12 mouse cellular contexts compared by ENCODE assay signal in genomic region chr4:155849391-155849790, GRCm38 (mm10). TPM values are rescaled to one million over a fixed set of nuclear protein-coding genes. Genes with fewer than 3 reads are reported as not detected.
DNase-seq lines count a peak whose midpoint lies in the region; ATAC-seq and TF ChIP-seq lines count a peak whose summit lies in the region.
"Had no signal": no experiment of that assay in that cellular context is flagged by ENCODE, and none has a peak within 500 bp of the region (broad histone marks: within the 10 kb centered on the region; RNA-seq: fewer than 3 reads in every experiment).

No protein-coding gene starts in this region.

- 0 out of 2 replicates have a peak overlapping the region, but pooled peaks have one; percentile 87 for H3K9ac ChIP-seq in limb, embryonic 13.5 days
- no peak overlapping the region for H3K9ac ChIP-seq in hindbrain, postnatal 0 days (replicated peaks; ENCODE audit: low read length)
- no peak overlapping the region for H3K9ac ChIP-seq in midbrain, postnatal 0 days (replicated peaks; ENCODE audit: low read length, poor library complexity, severe bottlenecking)

- TF ChIP-seq CTCF in hindbrain, postnatal 0 days (IDR thresholded peaks at IDR 0.05; ENCODE audit: low read depth), result no peak
- no peak for TF ChIP-seq CTCF in midbrain, postnatal 0 days (IDR thresholded peaks at IDR 0.05)

- H3K4me1 ChIP-seq in erythroblast, embryonic 14.5 days (ENCODE audit: control insufficient read depth), result peaks cover 59% of the 10 kb centered on the region
- peaks cover 30% of the 10 kb centered on the region for H3K4me1 ChIP-seq in limb, embryonic 13.5 days
- peaks cover 24% of the 10 kb centered on the region for H3K4me1 ChIP-seq in limb, embryonic 10.5 days
- peaks cover 35% of the 10 kb centered on the region for H3K4me1 ChIP-seq in hindbrain, postnatal 0 days (ENCODE audit: insufficient read depth, low read length)
- H3K4me1 ChIP-seq in midbrain, postnatal 0 days (ENCODE audit: insufficient read depth, low read length), result peaks cover 17% of the 10 kb centered on the region

- no peaks in the 10 kb centered on the region for H3K9me3 ChIP-seq in erythroblast, embryonic 14.5 days (ENCODE audit: control insufficient read depth, low read length)
- no peaks in the 10 kb centered on the region for H3K9me3 ChIP-seq in limb, embryonic 13.5 days
- no peaks in the 10 kb centered on the region for H3K9me3 ChIP-seq in limb, embryonic 10.5 days (replicated peaks)
- no peaks in the 10 kb centered on the region for H3K9me3 ChIP-seq in hindbrain, postnatal 0 days (ENCODE audit: low read length)
- no peaks in the 10 kb centered on the region for H3K9me3 ChIP-seq in midbrain, postnatal 0 days (ENCODE audit: low read length)
- H3K9me3 ChIP-seq: G1E had no signal

- peak overlapping the region; percentile 96; the same call in 1 of the 2 replicates for H3K4me2 ChIP-seq in limb, embryonic 13.5 days (replicated peaks)
- peak overlapping the region; percentile 68 for H3K4me2 ChIP-seq in hindbrain, postnatal 0 days (ENCODE audit: low read depth, low read length)
- H3K4me2 ChIP-seq in midbrain, postnatal 0 days (ENCODE audit: low read depth, low read length, poor library complexity, severe bottlenecking), result peak overlapping the region; percentile 24; the same call in 1 of the 2 replicates

- H3K27ac ChIP-seq in limb, embryonic 13.5 days, result no peak overlapping the region
- no peak overlapping the region for H3K27ac ChIP-seq in limb, embryonic 10.5 days
- no peak overlapping the region for H3K27ac ChIP-seq in hindbrain, postnatal 0 days
- H3K27ac ChIP-seq in midbrain, postnatal 0 days (ENCODE audit: low read depth, low read length), result no peak overlapping the region
- H3K27ac ChIP-seq: stomach, postnatal 0 days had no signal

- H3K36me3 ChIP-seq in erythroblast, embryonic 14.5 days (ENCODE audit: control insufficient read depth), result peaks cover 44% of the 10 kb centered on the region
- peaks cover 12% of the 10 kb centered on the region for H3K36me3 ChIP-seq in limb, embryonic 13.5 days
- H3K36me3 ChIP-seq in limb, embryonic 10.5 days, result peaks cover 15% of the 10 kb centered on the region
- 0 out of 2 replicates have a peak, but pooled peaks cover 4% of the 10 kb centered on the region for H3K36me3 ChIP-seq in hindbrain, postnatal 0 days (ENCODE audit: insufficient read depth, low read length)
- H3K36me3 ChIP-seq in midbrain, postnatal 0 days (ENCODE audit: insufficient read depth, low read length), result peaks cover 11% of the 10 kb centered on the region

- intact Hi-C loops in left cerebral cortex, postnatal 10 days (cut with DNase I), result no loop called here

- DNase-seq in limb, embryonic 10.5 days (ENCODE audit: low spot score), result no peak
- no peak for DNase-seq in hindbrain, postnatal 0 days (ENCODE audit: low spot score)
- DNase-seq in midbrain, postnatal 0 days (ENCODE audit: low spot score), result no peak
- no peak for DNase-seq in left cerebral cortex, postnatal 10 days (ENCODE audit: extremely low spot score in 1 of 2, low spot score in 2 of 2)
- DNase-seq in embryo, embryonic 10 days (ENCODE audit: low spot score), result no peak
- DNase-seq: cerebellum, postnatal 36 days; lung, postnatal 10 days had no signal

- peak overlapping the region; percentile 97 for H3K4me3 ChIP-seq in erythroblast, embryonic 14.5 days (replicated peaks)
- H3K4me3 ChIP-seq in limb, embryonic 13.5 days, result no peak overlapping the region
- H3K4me3 ChIP-seq in limb, embryonic 10.5 days, result no peak overlapping the region
- H3K4me3 ChIP-seq in hindbrain, postnatal 0 days (ENCODE audit: low read length), result no peak overlapping the region
- H3K4me3 ChIP-seq in midbrain, postnatal 0 days (ENCODE audit: low read depth, low read length), result peak overlapping the region; percentile 86; the same call in 1 of the 2 replicates

- no peak for ATAC-seq in erythroblast, adult 5-6 weeks (replicated peaks; ENCODE audit: low FRiP score, poor library complexity, severe bottlenecking)
- ATAC-seq in limb, embryonic 13.5 days (ENCODE audit: low FRiP score, low read depth), result no peak
- ATAC-seq in hindbrain, postnatal 0 days, result no peak
- no peak for ATAC-seq in midbrain, postnatal 0 days (ENCODE audit: low FRiP score)

- H3K27me3 ChIP-seq in erythroblast, embryonic 14.5 days (ENCODE audit: control insufficient read depth), result peaks cover 4% of the 10 kb centered on the region
- H3K27me3 ChIP-seq in limb, embryonic 13.5 days, result no peaks in the 10 kb centered on the region
- no peaks in the 10 kb centered on the region for H3K27me3 ChIP-seq in limb, embryonic 10.5 days (ENCODE audit: low read depth, poor library complexity, severe bottlenecking)
- H3K27me3 ChIP-seq in hindbrain, postnatal 0 days (ENCODE audit: insufficient read depth, low read length), result no peaks in the 10 kb centered on the region
- H3K27me3 ChIP-seq in midbrain, postnatal 0 days (ENCODE audit: insufficient read depth, low read length), result no peaks in the 10 kb centered on the region

- 84% methylated on average over 2 of the region's 2 CpGs for WGBS in limb, embryonic 13.5 days
- 85% methylated on average over 2 of the region's 2 CpGs for WGBS in limb, embryonic 10.5 days
- 89% methylated on average over 2 of the region's 2 CpGs for WGBS in hindbrain, postnatal 0 days
- 92% methylated on average over 2 of the region's 2 CpGs for WGBS in midbrain, postnatal 0 days

RNA-seq across cellular contexts. Expression of gene Dvl1, which starts 2.2 kb away (rescaled TPM):
- 8.1 and 8.2 TPM in 2 replicates for polyA plus RNA-seq in erythroblast, embryonic 14.5 days (2012)
- total RNA-seq in erythroblast, adult 5-6 weeks (2015; ENCODE audit: low replicate concordance), result 3.7 and 6.7 TPM in 2 replicates
- 4.8 and 6.3 TPM in 2 replicates for total RNA-seq in erythroblast, adult 5-6 weeks (2017; ENCODE audit: low replicate concordance)
- 4.3 and 5.7 TPM in 2 replicates for polyA plus RNA-seq in limb, embryonic 13.5 days (2015; fragmentation: Nextera tagmentation; extraction: Ambion mirVana)
- 3.8 and 4.7 TPM in 2 replicates for polyA plus RNA-seq in limb, embryonic 10.5 days (2016; fragmentation: Nextera tagmentation; extraction: Ambion mirVana)
- 141 and 166 TPM in 2 replicates for total RNA-seq in hindbrain, postnatal 0 days (2014; rRNA removed)
- polyA plus RNA-seq in hindbrain, postnatal 0 days (2015; fragmentation: Nextera tagmentation; extraction: Ambion mirVana), result 16.0 and 16.4 TPM in 2 replicates
- 141 and 156 TPM in 2 replicates for total RNA-seq in midbrain, postnatal 0 days (2014; rRNA removed)
- 17.5 TPM in 2 replicates for polyA plus RNA-seq in midbrain, postnatal 0 days (2015; fragmentation: Nextera tagmentation; extraction: Ambion mirVana)
- total RNA-seq in left cerebral cortex, postnatal 10 days (2021), result 10 to 100 TPM; 70.6 to 74.2 TPM

RNA-seq across cellular contexts. Expression of gene Mxra8, which starts 9.9 kb away (rescaled TPM):
- 0.11 TPM in 1 of 2 replicates, not detected in the other for polyA plus RNA-seq in erythroblast, embryonic 14.5 days (2012)
- 2.1 TPM in 1 of 2 replicates, not detected in the other for total RNA-seq in erythroblast, adult 5-6 weeks (2015; ENCODE audit: low replicate concordance)
- not detected in 2 replicates for total RNA-seq in erythroblast, adult 5-6 weeks (2017; ENCODE audit: low replicate concordance)
- 76.6 and 92.7 TPM in 2 replicates for polyA plus RNA-seq in limb, embryonic 13.5 days (2015; fragmentation: Nextera tagmentation; extraction: Ambion mirVana)
- polyA plus RNA-seq in limb, embryonic 10.5 days (2016; fragmentation: Nextera tagmentation; extraction: Ambion mirVana), result 39.2 and 48.9 TPM in 2 replicates
- 45.8 and 58.9 TPM in 2 replicates for total RNA-seq in hindbrain, postnatal 0 days (2014; rRNA removed)
- polyA plus RNA-seq in hindbrain, postnatal 0 days (2015; fragmentation: Nextera tagmentation; extraction: Ambion mirVana), result 39.4 and 41.6 TPM in 2 replicates
- total RNA-seq in midbrain, postnatal 0 days (2014; rRNA removed), result 35.5 and 37.2 TPM in 2 replicates
- polyA plus RNA-seq in midbrain, postnatal 0 days (2015; fragmentation: Nextera tagmentation; extraction: Ambion mirVana), result 27.2 and 32.7 TPM in 2 replicates
- total RNA-seq in left cerebral cortex, postnatal 10 days (2021), result 10 to 100 TPM; 10.6 to 14.1 TPM
- polyA plus RNA-seq: G1E had no signal

RNA-seq across cellular contexts. Expression of gene Tas1r3, which starts 13.8 kb away (rescaled TPM):
- polyA plus RNA-seq in erythroblast, embryonic 14.5 days (2012), result not detected in 2 replicates
- not detected in 2 replicates for total RNA-seq in erythroblast, adult 5-6 weeks (2015; ENCODE audit: low replicate concordance)
- total RNA-seq in erythroblast, adult 5-6 weeks (2017; ENCODE audit: low replicate concordance), result 0.14 and 0.85 TPM in 2 replicates
- polyA plus RNA-seq in limb, embryonic 13.5 days (2015; fragmentation: Nextera tagmentation; extraction: Ambion mirVana), result 0.25 and 0.33 TPM in 2 replicates
- polyA plus RNA-seq in limb, embryonic 10.5 days (2016; fragmentation: Nextera tagmentation; extraction: Ambion mirVana), result 0.24 and 0.31 TPM in 2 replicates
- 0.04 and 1.5 TPM in 2 replicates for total RNA-seq in hindbrain, postnatal 0 days (2014; rRNA removed)
- 0.13 and 0.23 TPM in 2 replicates for polyA plus RNA-seq in hindbrain, postnatal 0 days (2015; fragmentation: Nextera tagmentation; extraction: Ambion mirVana)
- total RNA-seq in midbrain, postnatal 0 days (2014; rRNA removed), result 0.38 and 1.2 TPM in 2 replicates
- polyA plus RNA-seq in midbrain, postnatal 0 days (2015; fragmentation: Nextera tagmentation; extraction: Ambion mirVana), result 0.12 and 0.22 TPM in 2 replicates
- under 1 TPM; 0.13 to 0.22 TPM for total RNA-seq in left cerebral cortex, postnatal 10 days (2021)

RNA-seq across cellular contexts. Expression of gene Aurkaip1, which starts 18.3 kb away (rescaled TPM):
- polyA plus RNA-seq in erythroblast, embryonic 14.5 days (2012), result 28.2 and 40.5 TPM in 2 replicates
- 25.0 and 35.9 TPM in 2 replicates for total RNA-seq in erythroblast, adult 5-6 weeks (2015; ENCODE audit: low replicate concordance)
- total RNA-seq in erythroblast, adult 5-6 weeks (2017; ENCODE audit: low replicate concordance), result 48.7 and 56.0 TPM in 2 replicates
- 140 and 144 TPM in 2 replicates for polyA plus RNA-seq in limb, embryonic 13.5 days (2015; fragmentation: Nextera tagmentation; extraction: Ambion mirVana)
- 186 and 204 TPM in 2 replicates for polyA plus RNA-seq in limb, embryonic 10.5 days (2016; fragmentation: Nextera tagmentation; extraction: Ambion mirVana)
- 110 and 143 TPM in 2 replicates for total RNA-seq in hindbrain, postnatal 0 days (2014; rRNA removed)
- polyA plus RNA-seq in hindbrain, postnatal 0 days (2015; fragmentation: Nextera tagmentation; extraction: Ambion mirVana), result 162 and 175 TPM in 2 replicates
- 90.9 and 102 TPM in 2 replicates for total RNA-seq in midbrain, postnatal 0 days (2014; rRNA removed)
- polyA plus RNA-seq in midbrain, postnatal 0 days (2015; fragmentation: Nextera tagmentation; extraction: Ambion mirVana), result 155 and 158 TPM in 2 replicates
- total RNA-seq in left cerebral cortex, postnatal 10 days (2021), result 10 to 100 TPM; 81.6 to 82.6 TPM

RNA-seq across cellular contexts. Expression of gene Cptp, which starts 19.8 kb away (rescaled TPM):
- polyA plus RNA-seq in erythroblast, embryonic 14.5 days (2012), result 0.17 and 0.55 TPM in 2 replicates
- total RNA-seq in erythroblast, adult 5-6 weeks (2015; ENCODE audit: low replicate concordance), result 1.5 and 1.7 TPM in 2 replicates
- total RNA-seq in erythroblast, adult 5-6 weeks (2017; ENCODE audit: low replicate concordance), result 2.5 and 6.4 TPM in 2 replicates
- 13.6 and 13.8 TPM in 2 replicates for polyA plus RNA-seq in limb, embryonic 13.5 days (2015; fragmentation: Nextera tagmentation; extraction: Ambion mirVana)
- 18.9 and 19.0 TPM in 2 replicates for polyA plus RNA-seq in limb, embryonic 10.5 days (2016; fragmentation: Nextera tagmentation; extraction: Ambion mirVana)
- total RNA-seq in hindbrain, postnatal 0 days (2014; rRNA removed), result 31.3 and 41.8 TPM in 2 replicates
- polyA plus RNA-seq in hindbrain, postnatal 0 days (2015; fragmentation: Nextera tagmentation; extraction: Ambion mirVana), result 26.8 and 27.9 TPM in 2 replicates
- total RNA-seq in midbrain, postnatal 0 days (2014; rRNA removed), result 35.3 and 43.7 TPM in 2 replicates
- polyA plus RNA-seq in midbrain, postnatal 0 days (2015; fragmentation: Nextera tagmentation; extraction: Ambion mirVana), result 27.3 and 32.1 TPM in 2 replicates
- 10 to 100 TPM; 29.6 to 30.8 TPM for total RNA-seq in left cerebral cortex, postnatal 10 days (2021)

Comparison
In these comparisons a context has a peak if more than half of its experiments do, and no peak if none do; other contexts are left out.
1. H3K4me3 ChIP-seq: peak in erythroblast, embryonic 14.5 days (single experiment) and midbrain, postnatal 0 days (single experiment); none in limb, embryonic 13.5 days (single experiment), limb, embryonic 10.5 days (single experiment) and hindbrain, postnatal 0 days (single experiment).
2. H3K4me2 ChIP-seq: peak in every context shown above with its lines; median percentile 96 in limb, embryonic 13.5 days; 68 in hindbrain, postnatal 0 days; 24 in midbrain, postnatal 0 days.
3. RNA of gene Mxra8, which starts 9.9 kb away (polyA plus RNA-seq): 76.6 to 92.7 TPM in limb, embryonic 13.5 days, 39.2 to 48.9 TPM in limb, embryonic 10.5 days, 39.4 to 41.6 TPM in hindbrain, postnatal 0 days and 27.2 to 32.7 TPM in midbrain, postnatal 0 days; 0.11 TPM in erythroblast, embryonic 14.5 days; every median in the first group is over 10 times any median in the second.